ENCODE assay signal across 8 mouse cellular contexts in the genomic region with DNA sequence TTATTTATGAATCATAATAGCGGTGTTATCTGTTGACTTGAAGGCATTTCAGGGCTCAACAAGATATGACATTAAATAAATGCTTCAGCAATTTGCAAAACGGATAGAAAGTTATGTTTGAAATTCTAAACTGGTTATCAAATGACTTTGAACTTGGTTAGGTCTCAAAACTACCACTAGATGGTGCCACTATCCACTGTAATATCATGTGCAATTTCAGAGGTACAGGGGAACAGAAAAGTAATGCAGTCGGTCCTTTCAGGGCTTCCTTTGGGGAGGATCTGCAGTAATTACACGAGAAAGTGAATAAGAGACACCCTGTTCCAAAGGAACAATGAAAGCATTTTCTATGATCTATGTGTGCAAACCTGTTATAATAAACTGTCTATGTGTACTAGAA.
DNase-seq lines count a peak whose midpoint lies in the region; ATAC-seq and TF ChIP-seq lines count a peak whose summit lies in the region.

No protein-coding gene starts in this region.

- no peaks in the 10 kb centered on the region for H3K79me2 ChIP-seq in liver, adult 2 months (ENCODE audit: control insufficient read depth, insufficient read depth, low read length)

- no peak overlapping the region for H3K9ac ChIP-seq in embryonic facial prominence, embryonic 11.5 days (replicated peaks; ENCODE audit: low read length)
- H3K9ac ChIP-seq in liver, adult 2 months (ENCODE audit: low read depth, low read length): no peak overlapping the region
- no peak overlapping the region for H3K9ac ChIP-seq in liver, embryonic 12.5 days

- no peaks in the 10 kb centered on the region for H3K36me3 ChIP-seq in embryonic facial prominence, embryonic 11.5 days (replicated peaks; ENCODE audit: control insufficient read depth, insufficient read depth, low read depth, low read length)
- H3K36me3 ChIP-seq in embryonic facial prominence, embryonic 10.5 days (replicated peaks): no peaks in the 10 kb centered on the region
- H3K36me3 ChIP-seq in liver, adult 2 months (ENCODE audit: control insufficient read depth, insufficient read depth, low read length): no peaks in the 10 kb centered on the region
- no peaks in the 10 kb centered on the region for H3K36me3 ChIP-seq in liver, embryonic 12.5 days

- H3K4me3 ChIP-seq in embryonic facial prominence, embryonic 11.5 days (ENCODE audit: low read depth, low read length): no peak overlapping the region
- no peak overlapping the region for H3K4me3 ChIP-seq in embryonic facial prominence, embryonic 10.5 days
- no peak overlapping the region for H3K4me3 ChIP-seq in liver, adult 2 months (ENCODE audit: insufficient read depth, low read depth, low read length)
- H3K4me3 ChIP-seq in liver, embryonic 12.5 days: no peak overlapping the region

- no peak overlapping the region for H3K4me2 ChIP-seq in embryonic facial prominence, embryonic 11.5 days (ENCODE audit: low read depth, low read length)
- H3K4me2 ChIP-seq in liver, embryonic 12.5 days: no peak overlapping the region

- no peaks in the 10 kb centered on the region for H3K4me1 ChIP-seq in embryonic facial prominence, embryonic 11.5 days (ENCODE audit: control insufficient read depth, insufficient read depth, low read length)
- no peaks in the 10 kb centered on the region for H3K4me1 ChIP-seq in embryonic facial prominence, embryonic 10.5 days
- H3K4me1 ChIP-seq in liver, adult 2 months (ENCODE audit: control insufficient read depth, insufficient read depth, low read length): no peaks in the 10 kb centered on the region
- H3K4me1 ChIP-seq in liver, embryonic 12.5 days: no peaks in the 10 kb centered on the region

- peak; percentile 52 for TF ChIP-seq CTCF in liver, adult 2 months (IDR thresholded peaks at IDR 0.05; ENCODE audit: low read depth, low read length)

- H3K27me3 ChIP-seq in embryonic facial prominence, embryonic 11.5 days (ENCODE audit: control insufficient read depth, insufficient read depth, low read length): no peaks in the 10 kb centered on the region
- H3K27me3 ChIP-seq in embryonic facial prominence, embryonic 10.5 days (replicated peaks; ENCODE audit: low read depth, poor library complexity, severe bottlenecking): no peaks in the 10 kb centered on the region
- H3K27me3 ChIP-seq in liver, adult 2 months (ENCODE audit: control insufficient read depth, insufficient read depth, low read length): no peaks in the 10 kb centered on the region
- 0 out of 2 replicates have a peak, but pooled peaks cover 2% of the 10 kb centered on the region for H3K27me3 ChIP-seq in liver, embryonic 12.5 days (replicated peaks)

- WGBS in embryonic facial prominence, embryonic 11.5 days: 11% methylated on average over 4 of the region's 4 CpGs
- 15% methylated on average over 4 of the region's 4 CpGs for WGBS in embryonic facial prominence, embryonic 10.5 days
- 5% methylated on average over 4 of the region's 4 CpGs for WGBS in liver, adult 2 months
- WGBS in liver, embryonic 12.5 days (ENCODE audit: insufficient replicate concordance): 8% methylated on average over 4 of the region's 4 CpGs

- DNase-seq in embryonic facial prominence, embryonic 11.5 days (ENCODE audit: low spot score): peak; percentile 77
- DNase-seq in embryonic facial prominence, embryonic 10.5 days (ENCODE audit: low spot score): no peak
- peak; percentile 51 for DNase-seq in liver, adult 2 months (ENCODE audit: extremely low read depth, low read depth, low spot score)
- DNase-seq in c-Kit-positive CD71-negative TER-119-negative erythroid progenitor cells, embryonic 14.5 days (ENCODE audit: low read depth): peak; percentile 35
- peak; percentile 60 for DNase-seq in layer of hippocampus, adult 9-10 months (ENCODE audit: low spot score)
- DNase-seq in adrenal gland, adult 18-20 months (ENCODE audit: low spot score in 2 of 2): no peak
- no peak for DNase-seq in right cerebral cortex, postnatal 36 days (ENCODE audit: low spot score in 2 of 2)

- no peak overlapping the region for H3K27ac ChIP-seq in embryonic facial prominence, embryonic 11.5 days (replicated peaks; ENCODE audit: low read depth, low read length)
- no peak overlapping the region for H3K27ac ChIP-seq in embryonic facial prominence, embryonic 10.5 days (replicated peaks)
- no peak overlapping the region for H3K27ac ChIP-seq in liver, adult 2 months (replicated peaks; ENCODE audit: insufficient read depth, low read depth, low read length)
- H3K27ac ChIP-seq in liver, embryonic 12.5 days: no peak overlapping the region

- no peaks in the 10 kb centered on the region for H3K9me3 ChIP-seq in embryonic facial prominence, embryonic 11.5 days (replicated peaks; ENCODE audit: control insufficient read depth, low read length)
- no peaks in the 10 kb centered on the region for H3K9me3 ChIP-seq in embryonic facial prominence, embryonic 10.5 days
- H3K9me3 ChIP-seq in liver, embryonic 12.5 days (replicated peaks): no peaks in the 10 kb centered on the region

- no peak for ATAC-seq in embryonic facial prominence, embryonic 11.5 days (replicated peaks; ENCODE audit: insufficient number of reproducible peaks, low FRiP score, low TSS enrichment, low read depth)
- ATAC-seq in liver, embryonic 12.5 days: no peak

- no peak for TF ChIP-seq POLR2A in liver, adult 2 months (IDR thresholded peaks at IDR 0.05; ENCODE audit: extremely low read depth, insufficient read depth, low read length)

Comparison
In these comparisons a context has a peak if more than half of its experiments do, and no peak if none do; other contexts are left out.
1. DNase-seq: peak in embryonic facial prominence, embryonic 11.5 days (single experiment), liver, adult 2 months (single experiment), c-Kit-positive CD71-negative TER-119-negative erythroid progenitor cells, embryonic 14.5 days (single experiment) and layer of hippocampus, adult 9-10 months (single experiment); none in embryonic facial prominence, embryonic 10.5 days (single experiment), adrenal gland, adult 18-20 months (0 of 2) and right cerebral cortex, postnatal 36 days (0 of 2).